Mouse (Mus musculus) kidney, postnatal 36 days (tissue): ENCODE results near the gene Trim62.
A peak's percentile ranks its signal among the peaks of the same experiment; 100 is the strongest.

Source experiments
- DNase-seq, 2 experiments: peaks; one replicate each; pipeline ENCODE4 v3.0.0; 2021 to 2022; ENCODE audit warnings: mixed read lengths in 2 of 2

Gene Trim62

GRCm38 (mm10) chr4:128910276-128911063, 27.1 kb downstream of the Trim62 start:
- DNase-seq, result no peak

GRCm38 (mm10) chr4:128912085-128912484, 28.7 kb downstream of the Trim62 start:
- DNase-seq, result peak in 1 of 2 experiments; percentile 32

GRCm38 (mm10) chr4:128913794-128914193, 30.4 kb downstream of the Trim62 start:
- peak in 1 of 2 experiments; percentile 55 for DNase-seq

- no peak for DNase-seq
Measured at GRCm38 (mm10) chr4:128917119-128917518, 33.7 kb downstream of the Trim62 start.

- no peak for DNase-seq
Measured at GRCm38 (mm10) chr4:128917756-128918155, 34.4 kb downstream of the Trim62 start.

GRCm38 (mm10) chr4:128918187-128918586, 34.8 kb downstream of the Trim62 start:
- no peak for DNase-seq

GRCm38 (mm10) chr4:128919106-128919505, 35.7 kb downstream of the Trim62 start:
- DNase-seq, result no peak

DNA sequence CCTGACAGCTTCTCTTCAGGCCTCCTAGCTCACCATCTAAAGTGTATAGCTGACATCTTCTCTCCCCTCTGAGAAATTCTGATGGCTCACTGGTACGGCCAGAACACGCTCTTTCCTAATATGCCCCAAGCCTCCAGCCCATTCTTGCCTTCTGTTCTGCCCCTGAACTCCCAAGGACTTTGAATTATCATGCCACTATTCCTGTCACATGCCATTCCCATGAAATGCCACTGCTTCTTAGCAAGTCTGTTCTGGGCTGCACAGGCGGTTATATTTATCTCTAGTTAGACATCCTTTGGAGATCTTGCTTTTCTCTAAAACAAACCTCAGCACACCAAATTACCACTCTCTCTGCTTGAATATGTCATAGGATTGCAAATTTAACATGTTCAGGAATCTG, 40.2 kb downstream of the Trim62 start:
- DNase-seq, result no peak

DNA sequence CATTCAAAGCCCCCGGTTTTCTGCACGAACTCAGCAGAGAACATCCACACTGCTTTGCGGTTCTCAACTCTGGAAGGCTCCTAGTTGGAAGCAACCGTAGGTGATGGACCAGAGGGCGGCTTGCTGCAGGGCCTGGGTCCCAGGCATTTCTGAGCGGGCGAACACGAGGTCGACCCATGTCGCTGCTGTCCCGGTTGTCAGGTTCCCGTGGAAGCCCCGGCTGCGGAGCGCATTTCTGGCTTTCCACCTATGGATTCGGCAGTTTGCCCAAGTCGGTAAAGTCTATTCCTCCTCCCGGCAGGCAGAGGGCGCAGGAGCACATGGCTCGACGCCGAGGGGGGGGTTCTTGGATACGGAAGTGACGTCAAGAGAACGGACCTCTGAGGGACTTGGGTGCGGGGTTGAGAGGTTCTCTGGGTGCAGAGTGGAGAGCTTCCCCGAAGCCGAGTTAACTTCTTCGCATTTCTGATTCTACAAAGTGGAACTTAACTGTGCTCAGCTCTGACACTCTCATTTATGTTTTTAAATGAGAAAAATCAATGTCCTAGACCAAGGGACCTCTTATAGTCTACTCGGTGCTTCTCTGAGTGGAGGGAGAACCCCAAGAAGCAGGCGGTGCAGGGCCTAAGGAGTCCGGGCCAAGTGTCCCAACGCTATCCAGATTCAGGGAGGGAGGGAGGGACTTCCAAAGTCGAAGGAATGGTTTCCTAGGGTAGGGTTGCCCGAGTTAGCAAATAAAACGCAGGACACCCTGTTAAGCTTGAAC, 41.6 kb downstream of the Trim62 start:
- peak; percentile 79 to 85 for DNase-seq

- no peak for DNase-seq
Measured at GRCm38 (mm10) chr4:128932783-128933182, 49.4 kb downstream of the Trim62 start.

DNA sequence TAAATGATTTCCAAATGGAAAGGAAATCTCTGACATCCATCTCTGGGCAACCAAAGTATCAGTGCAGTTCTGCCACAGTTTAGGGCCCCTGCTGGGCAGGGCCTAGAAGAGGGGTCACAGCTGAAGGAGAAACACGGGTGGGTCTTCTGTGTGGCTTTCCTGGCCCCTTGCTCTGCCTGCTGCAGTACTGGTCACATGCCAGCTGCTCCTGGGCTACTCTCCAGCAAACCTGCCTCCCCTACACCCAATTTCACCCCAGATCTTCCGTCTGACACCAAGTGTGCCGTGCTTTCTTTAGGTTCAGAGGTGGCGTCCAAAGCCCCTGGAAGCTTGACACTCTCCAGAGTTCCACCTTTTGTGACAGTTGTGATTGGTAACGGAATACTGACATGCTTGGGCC, 52.2 kb downstream of the Trim62 start:
- DNase-seq, result no peak

DNA sequence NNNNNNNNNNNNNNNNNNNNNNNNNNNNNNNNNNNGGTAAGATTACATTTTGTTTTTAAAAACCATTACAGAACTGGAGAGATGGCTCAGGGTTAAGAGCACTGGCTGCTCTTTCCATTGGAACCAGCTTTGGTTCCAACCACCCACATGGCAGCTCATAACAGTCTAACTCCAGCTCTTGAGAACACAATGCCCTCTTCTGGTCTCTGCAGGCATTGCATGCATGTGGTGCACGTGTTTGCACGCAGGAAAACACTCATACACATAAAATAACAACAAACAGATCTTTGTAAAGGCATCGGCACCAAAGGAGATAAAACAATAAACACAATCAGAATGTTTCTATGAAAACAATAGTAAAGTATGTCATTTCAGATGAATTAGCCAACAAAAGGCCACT, 59.0 kb downstream of the Trim62 start:
- no peak for DNase-seq

GRCm38 (mm10) chr4:128946736-128947135, 63.4 kb downstream of the Trim62 start:
- no peak for DNase-seq

- peak in 1 of 2 experiments; percentile 37 for DNase-seq
Measured at GRCm38 (mm10) chr4:128947326-128947933, 64.0 kb downstream of the Trim62 start.

DNA sequence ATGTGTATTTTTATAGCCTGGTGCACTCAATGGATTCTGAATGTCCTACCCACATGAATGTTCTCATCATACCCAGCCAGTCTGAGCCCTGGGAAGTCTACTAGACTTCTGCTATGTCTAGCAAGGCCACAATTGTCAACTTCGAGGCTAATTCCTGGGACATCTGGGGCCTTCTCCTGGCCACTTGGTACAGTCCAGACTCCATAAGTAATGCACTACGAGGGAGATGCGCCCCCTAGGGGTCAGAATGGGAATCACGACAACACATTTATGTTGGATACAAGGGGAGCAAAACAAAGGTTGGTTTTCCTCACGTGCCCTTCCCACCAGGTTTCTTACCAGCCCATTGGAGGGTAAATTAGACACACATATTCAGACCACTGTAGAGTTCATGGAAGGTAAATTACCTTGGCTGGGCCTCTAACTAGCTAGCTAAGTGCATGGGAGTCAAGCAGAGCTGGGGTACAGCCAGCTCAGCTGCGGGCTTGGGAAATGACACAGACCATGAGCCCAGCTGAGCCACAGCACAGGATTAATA, 64.8 kb downstream of the Trim62 start:
- DNase-seq, result peak; percentile 27 to 80

- DNase-seq, result peak in 1 of 2 experiments; percentile 72
Measured at GRCm38 (mm10) chr4:128949470-128950005, 66.2 kb downstream of the Trim62 start.

DNA sequence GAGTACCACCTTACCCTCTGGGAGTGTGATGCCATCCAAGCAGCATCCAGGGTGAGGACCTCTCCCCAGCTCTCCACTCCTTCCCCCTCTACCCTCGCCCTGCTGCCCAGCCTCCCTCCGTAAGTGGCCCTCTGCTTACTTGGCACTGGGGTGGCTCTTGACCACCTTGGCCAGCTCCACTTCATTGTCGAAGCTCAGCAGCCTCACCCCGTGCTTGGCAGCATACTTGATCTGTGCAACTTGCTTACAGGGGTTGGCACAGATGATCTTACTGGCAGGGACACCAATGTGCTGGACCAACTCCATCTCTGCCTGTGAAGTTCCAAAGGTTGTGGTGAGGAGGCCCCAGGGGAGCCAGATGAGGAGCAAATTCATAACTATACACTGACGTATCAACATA, 67.1 kb downstream of the Trim62 start:
- DNase-seq, result peak; percentile 61 to 72

GRCm38 (mm10) chr4:128953851-128954250, 70.5 kb downstream of the Trim62 start:
- DNase-seq, result peak in 1 of 2 experiments; percentile 21

GRCm38 (mm10) chr4:128957155-128957911, 74.0 kb downstream of the Trim62 start:
- DNase-seq, result peak; percentile 61 to 71

DNA sequence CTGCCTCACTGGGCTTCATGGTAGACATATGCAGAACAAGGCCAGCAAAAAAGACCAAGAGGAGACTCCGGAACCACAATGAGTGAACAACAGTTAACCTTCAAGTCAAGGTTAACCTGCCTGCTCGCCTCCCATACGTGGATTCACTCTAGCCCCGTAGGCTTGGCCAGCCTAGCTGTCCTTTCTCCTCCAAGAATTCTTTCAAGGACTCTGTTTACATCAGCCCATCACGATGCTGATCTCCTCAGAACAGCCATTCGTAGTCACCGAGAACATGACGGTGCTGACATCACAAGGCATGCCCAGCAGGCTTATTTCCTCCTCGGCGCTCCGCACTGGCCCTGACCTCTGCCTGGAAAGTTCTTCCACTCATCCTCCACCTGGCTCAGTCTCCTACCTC, 74.8 kb downstream of the Trim62 start:
- no peak for DNase-seq

- no peak for DNase-seq
Measured at GRCm38 (mm10) chr4:128958849-128959248, 75.5 kb downstream of the Trim62 start.

DNA sequence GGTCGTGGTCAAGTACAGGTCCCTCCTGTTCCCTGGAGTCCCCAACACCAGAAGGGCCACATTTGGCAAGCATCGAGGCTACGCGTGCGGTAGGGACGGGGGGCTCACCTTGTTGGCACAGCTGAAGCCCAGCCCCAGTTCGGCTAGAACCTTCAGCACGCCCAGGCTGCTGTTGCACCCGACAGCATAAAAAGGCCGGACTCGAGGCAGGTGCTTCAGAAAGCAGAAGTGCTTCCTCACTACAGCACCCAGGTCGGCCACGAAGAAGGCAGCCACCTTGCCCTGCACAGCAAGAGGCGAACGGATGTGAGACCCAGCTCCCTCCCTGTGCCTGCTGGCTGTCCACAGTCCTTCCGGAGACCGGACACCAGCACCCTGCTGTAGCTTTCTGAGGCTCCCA, 76.3 kb downstream of the Trim62 start:
- no peak for DNase-seq
